Mouse (Mus musculus) kidney, postnatal 0 days (tissue): ENCODE results near the gene Cntnap2. TPM values are rescaled to one million over a fixed set of nuclear protein-coding genes. Genes with fewer than 3 reads are reported as not detected.

ENCODE experiments used
- ATAC-seq: fragments of 200-750 bp; cut with Nextera tagmentation; replicated peaks from 2 replicates; pipeline ENCODE4 v1.8.0; 2017; ENCODE audit warnings: low read depth, moderate number of reproducible peaks, moderate TSS enrichment, moderate library complexity; ENCODE audit not compliant: low FRiP score
- DNase-seq: peaks from one replicate; pipeline ENCODE4 v3.0.0-alpha.2; 2016; ENCODE audit warnings: low spot score
- H3K27ac ChIP-seq: fragments of 300-500 bp; sonication (generic); 2 replicates; pipeline ENCODE4 v1.5.1; 2014; ENCODE audit warnings: mild to moderate bottlenecking
- H3K27me3 ChIP-seq: fragments of 300-500 bp; sonication (generic); 2 replicates; pipeline ENCODE4 v1.6.1; 2014; ENCODE audit warnings: low read length, mixed read lengths; ENCODE audit not compliant: insufficient read depth
- H3K36me3 ChIP-seq: fragments of 300-500 bp; sonication (generic); 2 replicates; pipeline ENCODE4 v1.6.1; 2014; ENCODE audit warnings: low read length, mixed read lengths; ENCODE audit not compliant: insufficient read depth
- H3K4me1 ChIP-seq: fragments of 300-500 bp; sonication (generic); replicated peaks from 2 replicates; pipeline ENCODE4 v1.6.1; 2014; ENCODE audit warnings: antibody characterized with exemption, low read length, mixed read lengths; ENCODE audit not compliant: insufficient read depth
- H3K4me2 ChIP-seq: fragments of 300-500 bp; sonication (generic); 2 replicates; pipeline ENCODE4 v1.6.1; 2014; ENCODE audit warnings: mild to moderate bottlenecking, low read length, moderate library complexity, mixed read lengths
- H3K4me3 ChIP-seq: fragments of 300-500 bp; sonication (generic); replicated peaks from 2 replicates; pipeline ENCODE4 v1.5.1; 2014; ENCODE audit warnings: low read depth, low read length
- H3K9ac ChIP-seq: fragments of 300-500 bp; sonication (generic); 2 replicates; pipeline ENCODE4 v1.6.1; 2014; ENCODE audit warnings: low read depth, low read length
- H3K9me3 ChIP-seq: fragments of 300-500 bp; sonication (generic); replicated peaks from 2 replicates; pipeline ENCODE4 v1.6.1; 2016; ENCODE audit warnings: low read length, inconsistent platforms, mixed read lengths
- CTCF ChIP-seq: IDR thresholded peaks from 2 replicates; pipeline ENCODE4 v1.5.1; 2016; ENCODE audit warnings: antibody characterized with exemption, low read depth, mild to moderate bottlenecking, moderate library complexity
- WGBS: fragments of 180-500 bp; shearing (Covaris S2); extraction: QIAGEN DNeasy Blood & Tissue Kit; methylation state at CpG from one replicate; pipeline ENCODE4 v1.1.7; 2014; 5-methylcytosine and 5-hydroxymethylcytosine counted together
- polyA plus RNA-seq: library from polyadenylated mRNA; unstranded; fragments of >200 nt; fragmentation: Nextera tagmentation; extraction: Ambion mirVana; gene quantifications from 2 replicates; pipeline ENCODE4 v1.2.1, GENCODE M21; 2015

The Cntnap2 gene
- polyA plus RNA-seq, 1 experiment from 2014 or later, result 2.8 TPM

DNA sequence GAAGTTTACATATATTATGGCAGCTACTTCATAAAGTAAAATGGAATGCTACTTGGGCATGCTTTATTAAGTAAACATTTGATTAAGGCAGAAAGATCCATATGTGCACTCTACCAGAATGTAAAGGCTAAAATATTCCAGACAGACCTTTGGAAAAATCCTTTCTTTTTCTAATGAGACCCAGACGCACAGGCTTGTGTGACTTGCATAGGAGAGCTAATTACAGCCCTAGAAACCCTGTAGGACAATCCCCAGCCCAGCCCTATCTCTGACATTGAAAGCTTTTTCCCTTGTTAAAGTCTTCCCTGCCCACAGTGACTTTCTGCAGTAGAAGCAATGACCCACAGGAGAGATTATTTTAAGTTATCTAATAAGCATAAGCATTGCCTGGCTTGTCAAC, 879.6 kb downstream of the Cntnap2 start:
- WGBS, result 54% methylated on average over 1 of the region's 1 CpGs
- no peak for TF ChIP-seq CTCF
- H3K9me3 ChIP-seq, result no peaks in the 10 kb centered on the region

DNA sequence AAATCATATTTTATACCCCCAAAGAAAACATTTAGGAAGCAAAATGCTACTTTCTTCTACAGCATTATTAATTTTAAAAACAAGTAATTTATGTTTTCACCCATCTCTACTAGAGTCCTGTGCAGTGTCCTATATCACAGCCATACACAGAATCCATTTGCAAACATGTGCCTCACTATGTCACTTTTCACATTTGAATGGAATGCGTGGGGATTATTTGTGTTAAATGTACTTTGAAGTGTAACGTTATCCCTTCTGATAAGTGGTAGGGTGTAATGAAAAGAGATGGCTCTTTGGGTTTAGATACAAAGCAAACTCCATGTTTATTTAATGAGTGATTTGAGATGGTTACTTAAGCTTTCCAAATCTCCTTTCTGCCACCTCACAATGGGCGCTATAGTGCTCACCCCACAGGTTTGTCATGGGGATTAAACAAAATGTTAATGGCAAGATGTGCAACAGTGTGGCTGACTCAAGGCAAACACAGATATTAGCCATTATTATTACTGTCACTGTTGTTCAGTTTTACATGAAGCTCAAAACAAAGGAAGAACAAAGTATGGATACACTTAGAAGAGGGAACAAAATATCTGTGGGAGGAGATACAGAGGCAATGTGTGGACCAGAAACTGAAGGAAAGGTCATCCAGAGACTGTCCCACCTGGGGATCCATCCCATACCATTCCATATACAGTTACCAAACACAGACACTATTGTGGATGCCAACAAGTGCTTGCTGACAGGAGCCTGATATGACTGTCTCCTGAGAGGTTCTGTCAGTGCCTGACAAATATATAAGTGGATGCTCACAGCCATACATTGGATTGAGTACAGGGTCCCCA, 886.2 kb downstream of the Cntnap2 start:
- Histone ChIP-seq H3K9me3 (no peaks in the 10 kb centered on the region), H3K36me3 (no peaks in the 10 kb centered on the region), H3K9ac (no peak overlapping the region), H3K27ac (no peak overlapping the region), H3K4me2 (no peak overlapping the region), H3K27me3 (no peaks in the 10 kb centered on the region), H3K4me1 (no peaks in the 10 kb centered on the region), H3K4me3 (no peak overlapping the region)
- ATAC-seq (no peak), DNase-seq (no peak)
- TF ChIP-seq CTCF, result no peak
- WGBS, result 63% methylated on average over 3 of the region's 3 CpGs

More for the DNA sequence above, 879.6 kb downstream of the Cntnap2 start:
- no peak for ATAC-seq
- Histone ChIP-seq H3K9ac (no peak overlapping the region), H3K4me3 (no peak overlapping the region), H3K27ac (no peak overlapping the region), H3K4me2 (no peak overlapping the region), H3K27me3 (no peaks in the 10 kb centered on the region), H3K36me3 (no peaks in the 10 kb centered on the region), H3K4me1 (no peaks in the 10 kb centered on the region)
- DNase-seq, result no peak

DNA sequence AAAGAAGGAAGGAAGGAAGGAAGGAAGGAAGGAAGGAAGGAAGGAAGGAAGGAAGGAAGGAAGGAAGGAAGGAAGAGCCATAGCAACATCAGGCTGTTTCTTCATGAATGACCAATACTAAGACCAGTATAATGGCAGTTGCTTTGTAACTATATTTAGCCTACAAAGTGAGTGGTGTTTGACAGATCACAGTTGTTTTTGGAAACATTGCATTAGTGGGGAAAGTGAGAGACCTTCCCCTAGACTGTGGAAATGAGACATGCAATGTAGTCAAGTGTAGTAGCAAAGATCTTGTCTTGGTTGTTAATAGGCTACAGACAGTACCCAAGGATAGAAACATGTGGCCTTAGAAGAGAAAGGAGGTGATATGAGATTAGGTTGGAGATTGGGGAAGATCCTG, 895.6 kb downstream of the Cntnap2 start:
- no peak overlapping the region for H3K4me3 ChIP-seq
- no peak overlapping the region for H3K4me2 ChIP-seq
- no peak overlapping the region for H3K9ac ChIP-seq
- no peak overlapping the region for H3K27ac ChIP-seq
- no peaks in the 10 kb centered on the region for H3K27me3 ChIP-seq
- DNase-seq (no peak), ATAC-seq (no peak)
- no peaks in the 10 kb centered on the region for H3K4me1 ChIP-seq
- no peaks in the 10 kb centered on the region for H3K9me3 ChIP-seq
- TF ChIP-seq CTCF, result no peak
- no peaks in the 10 kb centered on the region for H3K36me3 ChIP-seq

DNA sequence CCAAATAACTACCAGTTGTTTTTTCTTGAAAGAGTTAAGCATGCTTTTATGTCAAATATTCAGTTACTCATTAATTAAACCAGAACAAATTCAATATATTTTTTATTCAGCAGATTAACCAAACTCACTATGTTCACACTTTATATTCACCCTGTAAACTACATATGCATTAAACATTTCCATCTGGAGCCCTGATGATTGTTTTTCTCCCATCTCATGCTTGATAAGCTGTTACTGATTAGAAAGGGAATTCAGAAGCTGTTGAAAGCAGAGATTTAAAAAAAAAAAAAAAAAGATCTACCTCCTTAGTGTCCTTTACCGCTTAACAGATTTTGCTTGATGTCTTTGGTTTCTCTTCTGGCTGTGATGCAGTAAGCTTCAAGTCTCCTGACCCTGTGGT, 905.3 kb downstream of the Cntnap2 start:
- Histone ChIP-seq H3K27ac (no peak overlapping the region), H3K4me1 (no peaks in the 10 kb centered on the region), H3K36me3 (no peaks in the 10 kb centered on the region), H3K9me3 (no peaks in the 10 kb centered on the region), H3K9ac (no peak overlapping the region), H3K4me3 (no peak overlapping the region), H3K4me2 (no peak overlapping the region), H3K27me3 (no peaks in the 10 kb centered on the region)
- DNase-seq, result no peak
- no peak for TF ChIP-seq CTCF
- WGBS, result 90% methylated on average over 1 of the region's 1 CpGs
- no peak for ATAC-seq

- H3K4me1 ChIP-seq, result no peaks in the 10 kb centered on the region
- H3K27ac ChIP-seq, result no peak overlapping the region
- ATAC-seq, result no peak; the same call in 1 of the 2 replicates
- no peak overlapping the region for H3K4me3 ChIP-seq
- TF ChIP-seq CTCF, result no peak
- no peak overlapping the region for H3K4me2 ChIP-seq
- WGBS, result 34% methylated on average over 6 of the region's 6 CpGs
- DNase-seq, result peak; percentile 39
- no peaks in the 10 kb centered on the region for H3K36me3 ChIP-seq
- H3K9ac ChIP-seq, result no peak overlapping the region
- H3K9me3 ChIP-seq, result no peaks in the 10 kb centered on the region
- no peaks in the 10 kb centered on the region for H3K27me3 ChIP-seq
Observed at GRCm38 (mm10) chr6:45974471-45975154, 915.5 kb downstream of the Cntnap2 start.

GRCm38 (mm10) chr6:45979171-45979570, 920.0 kb downstream of the Cntnap2 start:
- no peak overlapping the region for H3K4me2 ChIP-seq
- ATAC-seq (peak; percentile 43; the same call in 1 of the 2 replicates), DNase-seq (peak; percentile 62)
- H3K4me1 ChIP-seq, result no peaks in the 10 kb centered on the region
- H3K36me3 ChIP-seq, result no peaks in the 10 kb centered on the region
- no peak overlapping the region for H3K4me3 ChIP-seq
- no peak overlapping the region for H3K9ac ChIP-seq
- no peak for TF ChIP-seq CTCF
- no peaks in the 10 kb centered on the region for H3K9me3 ChIP-seq
- WGBS, result 54% methylated on average over 2 of the region's 2 CpGs
- no peak overlapping the region for H3K27ac ChIP-seq
- H3K27me3 ChIP-seq, result no peaks in the 10 kb centered on the region
